Mouse (Mus musculus) ZHBTc4 (cell line): ENCODE measurements at regions not wholly inside any gene's neighbourhood (a gene's known extent, or its start where the extent isn't known, plus 50 kb on each side); places are given as distances from the start of the nearest gene placed in this dataset.

Source experiments
- DNase-seq: peaks from one replicate; pipeline ENCODE4 v3.0.0-alpha.2; 2011; ENCODE audit warnings: low read depth, low spot score

GRCm38 (mm10) chr6:100476550-100477366 lies 189.5 kb upstream of the Rybp start:
- no peak for DNase-seq

GRCm38 (mm10) chr6:100475341-100475955 lies 188.2 kb upstream of the Rybp start:
- no peak for DNase-seq

GRCm38 (mm10) chr6:100474326-100474725 lies 187.0 kb upstream of the Rybp start:
- no peak for DNase-seq

GRCm38 (mm10) chr6:100470071-100470470 lies 182.8 kb upstream of the Rybp start:
- DNase-seq = no peak

- peak; percentile 84 for DNase-seq
Measured at GRCm38 (mm10) chr6:100462757-100463156, 175.5 kb upstream of the Rybp start.

GRCm38 (mm10) chr6:100453401-100453800 lies 166.1 kb upstream of the Rybp start:
- DNase-seq = peak; percentile 49

- peak; percentile 56 for DNase-seq
Measured at GRCm38 (mm10) chr6:100452097-100453002, 165.1 kb upstream of the Rybp start.

GRCm38 (mm10) chr6:100450108-100450507 lies 162.8 kb upstream of the Rybp start:
- no peak for DNase-seq

GRCm38 (mm10) chr6:100449087-100449486 lies 161.8 kb upstream of the Rybp start:
- peak; percentile 55 for DNase-seq

- DNase-seq = peak; percentile 31
Measured at GRCm38 (mm10) chr6:100447211-100447610, 159.9 kb upstream of the Rybp start.

- DNase-seq = no peak
Measured at GRCm38 (mm10) chr6:100446804-100447203, 159.5 kb upstream of the Rybp start.

- no peak for DNase-seq
Measured at GRCm38 (mm10) chr6:100439071-100439737, 151.9 kb upstream of the Rybp start.

- DNase-seq = peak; percentile 57
Measured at GRCm38 (mm10) chr6:100438511-100438991, 151.3 kb upstream of the Rybp start.

GRCm38 (mm10) chr6:100437980-100438379 lies 150.7 kb upstream of the Rybp start:
- DNase-seq = no peak

GRCm38 (mm10) chr6:100436507-100436906 lies 149.2 kb upstream of the Rybp start:
- peak; percentile 53 for DNase-seq

- DNase-seq = no peak
Measured at GRCm38 (mm10) chr6:100435222-100435621, 147.9 kb upstream of the Rybp start.

- DNase-seq = no peak
Measured at GRCm38 (mm10) chr6:100433534-100433867, 146.2 kb upstream of the Rybp start.

GRCm38 (mm10) chr6:100432688-100433533 lies 145.6 kb upstream of the Rybp start:
- DNase-seq = no peak

- DNase-seq = no peak
Measured at GRCm38 (mm10) chr6:100430286-100430685, 143.0 kb upstream of the Rybp start.

- DNase-seq = no peak
Measured at GRCm38 (mm10) chr6:100429511-100429910, 142.2 kb upstream of the Rybp start.

GRCm38 (mm10) chr6:100428759-100429158 lies 141.5 kb upstream of the Rybp start:
- no peak for DNase-seq
